Mouse (Mus musculus): Measurements from ENCODE around the gene Lmntd1.
"Not testable (repeated sequence)": the region's sequence is repeated elsewhere in the genome, so short reads cannot be mapped to it uniquely, and the experiment has no call there.

Gene Lmntd1

GRCm38 (mm10) chr6:145341301-145342193 lies 272.6 kb downstream of the Lmntd1 start:
- peak; percentile 94 for DNase-seq (ENCODE audit: low spot score)

- DNase-seq (ENCODE audit: low spot score) = peak; percentile 95
Measured at GRCm38 (mm10) chr6:145340657-145341146, 273.4 kb downstream of the Lmntd1 start.

- DNase-seq (ENCODE audit: low spot score) = peak; percentile 54
Measured at GRCm38 (mm10) chr6:145339956-145340656, 274.0 kb downstream of the Lmntd1 start.

GRCm38 (mm10) chr6:145338571-145339294 lies 275.4 kb downstream of the Lmntd1 start:
- no peak for DNase-seq (ENCODE audit: low spot score)

- not testable (repeated sequence) for DNase-seq (ENCODE audit: low spot score)
Measured at GRCm38 (mm10) chr6:145337521-145337920, 276.6 kb downstream of the Lmntd1 start.

- DNase-seq (ENCODE audit: low spot score) = no peak
Measured at GRCm38 (mm10) chr6:145335876-145336768, 278.0 kb downstream of the Lmntd1 start.

- no peak for DNase-seq (ENCODE audit: low spot score)
Measured at GRCm38 (mm10) chr6:145334211-145334610, 279.9 kb downstream of the Lmntd1 start.

GRCm38 (mm10) chr6:145326141-145326806 lies 287.8 kb downstream of the Lmntd1 start:
- DNase-seq (ENCODE audit: low spot score) = peak; percentile 69

GRCm38 (mm10) chr6:145325095-145325494 lies 289.0 kb downstream of the Lmntd1 start:
- no peak for DNase-seq (ENCODE audit: low spot score)

GRCm38 (mm10) chr6:145324470-145324869 lies 289.6 kb downstream of the Lmntd1 start:
- DNase-seq (ENCODE audit: low spot score) = no peak

GRCm38 (mm10) chr6:145322246-145322645 lies 291.9 kb downstream of the Lmntd1 start:
- no peak for DNase-seq (ENCODE audit: low spot score)

GRCm38 (mm10) chr6:145320156-145320555 lies 294.0 kb downstream of the Lmntd1 start:
- no peak for DNase-seq (ENCODE audit: low spot score)
